Mouse (Mus musculus) heart, postnatal 4 days (tissue): ENCODE measurements around the gene Zbp1. TPM values are rescaled to one million over a fixed set of nuclear protein-coding genes. Genes with fewer than 3 reads are reported as not detected.

Source experiments
- total RNA-seq, 2 experiments: library from RNA; stranded (reverse); gene quantifications; 2 replicates each; pipeline ENCODE4 v1.2.3; 2021

Zbp1 gene
- total RNA-seq, 2 experiments from 2014 or later: 0.14 TPM; not detected in 1

Other genes with a start within 250 kb of the Zbp1 start
- not detected for gene Spo11, start 241.2 kb downstream of the Zbp1 start, total RNA-seq
- 10 to 100 TPM; 55.9 to 60.3 TPM for gene Rae1, start 218.8 kb downstream of the Zbp1 start, total RNA-seq
- gene Rbm38, start 198.4 kb downstream of the Zbp1 start, total RNA-seq: 100 to 1,000 TPM; 112 to 126 TPM
- gene Ctcfl, start 99.4 kb downstream of the Zbp1 start, total RNA-seq: under 1 TPM; 0.14 TPM
- 1 to 10 TPM; 4.6 to 5.4 TPM for gene Pck1, start 65.9 kb downstream of the Zbp1 start, total RNA-seq
- gene Pmepa1, start 57.6 kb upstream of the Zbp1 start, total RNA-seq: 10 to 100 TPM; 53.5 to 57.3 TPM